Mouse (Mus musculus) 416B (cell line): ENCODE results near the gene Ssna1.

Experiments
- DNase-seq: peaks from one replicate; pipeline ENCODE4 v3.0.0; 2011; ENCODE audit warnings: low read depth

Gene Ssna1

GRCm38 (mm10) chr2:25231038-25231437 lies 41.2 kb downstream of the Ssna1 start:
- DNase-seq = no peak

GRCm38 (mm10) chr2:25230581-25230980 lies 41.7 kb downstream of the Ssna1 start:
- no peak for DNase-seq

GRCm38 (mm10) chr2:25229582-25229981 lies 42.7 kb downstream of the Ssna1 start:
- DNase-seq = no peak

GRCm38 (mm10) chr2:25228995-25229530 lies 43.2 kb downstream of the Ssna1 start:
- DNase-seq = no peak

- peak; percentile 95 for DNase-seq
These were observed 43.8 kb downstream of the Ssna1 start for GRCm38 (mm10) chr2:25228431-25228889.

GRCm38 (mm10) chr2:25227406-25227805 lies 44.8 kb downstream of the Ssna1 start:
- DNase-seq = no peak

GRCm38 (mm10) chr2:25226864-25227263 lies 45.4 kb downstream of the Ssna1 start:
- no peak for DNase-seq

GRCm38 (mm10) chr2:25225811-25226379 lies 46.3 kb downstream of the Ssna1 start:
- DNase-seq = no peak

GRCm38 (mm10) chr2:25224766-25225752 lies 47.2 kb downstream of the Ssna1 start:
- peak; percentile 100 for DNase-seq

GRCm38 (mm10) chr2:25224492-25224765 lies 47.8 kb downstream of the Ssna1 start, which contains the start of gene Tubb4b:
TSS of gene Tubb4b (minus strand) at chr2:25224702.
- no peak for DNase-seq

GRCm38 (mm10) chr2:25223681-25224491 lies 48.4 kb downstream of the Ssna1 start:
- peak; percentile 92 for DNase-seq

- peak; percentile 36 for DNase-seq
These were observed 50.9 kb downstream of the Ssna1 start for GRCm38 (mm10) chr2:25221331-25221772.
